Mouse (Mus musculus) thymus, adult 2 months (tissue): Measurements from ENCODE around the gene Lrrc23. TPM values are rescaled to one million over a fixed set of nuclear protein-coding genes. Genes with fewer than 3 reads are reported as not detected.

ENCODE experiments used
- DNase-seq: peaks from one replicate; pipeline ENCODE4 v3.0.0; 2021
- H3K27ac ChIP-seq: fragments of 200-500 bp; 2 replicates; pipeline ENCODE4 v1.5.1; 2012; ENCODE audit warnings: low read length, control low read depth; ENCODE audit not compliant: control insufficient read depth, insufficient read depth
- H3K27me3 ChIP-seq: fragments of 200-500 bp; 2 replicates; pipeline ENCODE4 v1.6.1; 2012; ENCODE audit warnings: mild to moderate bottlenecking, low read length, moderate library complexity, mixed read lengths; ENCODE audit not compliant: control insufficient read depth, insufficient read depth
- H3K36me3 ChIP-seq: fragments of 200-500 bp; 2 replicates; pipeline ENCODE4 v1.6.1; 2012; ENCODE audit warnings: mild to moderate bottlenecking, low read length, moderate library complexity; ENCODE audit not compliant: control insufficient read depth, insufficient read depth
- H3K4me1 ChIP-seq: fragments of 200-500 bp; replicated peaks from 2 replicates; pipeline ENCODE4 v1.6.1; 2012; ENCODE audit warnings: low read length; ENCODE audit not compliant: control insufficient read depth, insufficient read depth
- H3K4me3 ChIP-seq: fragments of 200-500 bp; 2 replicates; pipeline ENCODE4 v1.5.1; 2012; ENCODE audit warnings: mild to moderate bottlenecking, low read length, control low read depth, moderate library complexity; ENCODE audit not compliant: control insufficient read depth, insufficient read depth
- CTCF ChIP-seq: fragments of 200-500 bp; IDR thresholded peaks from 2 replicates; pipeline ENCODE4 v1.5.1; 2012; ENCODE audit warnings: mild to moderate bottlenecking, control low read depth, low read length, moderate library complexity, borderline replicate concordance; ENCODE audit not compliant: control insufficient read depth, poor library complexity, insufficient read depth; ENCODE audit errors: extremely low read depth
- POLR2A ChIP-seq: fragments of 200-500 bp; IDR thresholded peaks from 2 replicates; pipeline ENCODE4 v1.6.1; 2012; ENCODE audit warnings: mild to moderate bottlenecking, low read length, control low read depth, moderate library complexity; ENCODE audit not compliant: control insufficient read depth, poor library complexity, insufficient read depth; ENCODE audit errors: extremely low read depth
- WGBS: fragments of 180-500 bp; shearing (Covaris S2); methylation state at CpG from one replicate; pipeline ENCODE4 v1.1.7; 2018; 5-methylcytosine and 5-hydroxymethylcytosine counted together
- polyA plus RNA-seq: library from polyadenylated mRNA; depleted of rRNA; stranded (reverse); fragments of >200 nt; gene quantifications from 2 replicates; pipeline ENCODE4 v1.2.3, GENCODE M21; 2012

Lrrc23 gene
- polyA plus RNA-seq, 1 experiment = 5.5 TPM

DNA sequence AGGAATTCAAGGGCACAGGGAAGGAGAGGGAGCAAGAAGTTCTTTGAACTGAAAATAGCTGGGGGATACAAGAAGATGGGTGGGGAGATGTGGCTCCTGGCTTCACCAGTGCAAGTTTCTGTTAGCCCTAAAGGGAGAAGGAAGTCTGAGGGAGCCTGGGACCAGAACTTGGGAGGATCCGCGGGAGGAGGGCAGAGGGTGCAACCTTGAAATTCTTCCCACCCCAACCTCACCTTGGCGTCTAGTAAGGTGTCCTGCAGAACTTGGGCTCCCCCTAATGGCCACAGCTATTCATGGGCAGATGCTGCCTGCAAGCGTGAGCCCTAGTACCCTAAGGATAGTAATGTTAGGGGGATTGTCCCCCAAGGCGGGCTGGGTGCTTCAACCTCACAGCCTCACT lies 20.3 kb downstream of the Lrrc23 start:
- peak; percentile 88 for DNase-seq
- Histone ChIP-seq H3K27ac (no peak overlapping the region), H3K4me3 (no peak overlapping the region), H3K36me3 (no peaks in the 10 kb centered on the region), H3K27me3 (no peaks in the 10 kb centered on the region), H3K4me1 (peaks cover 7% of the 10 kb centered on the region; the same call in 1 of the 2 replicates)
- under 1% methylated on average over 5 of the region's 5 CpGs for WGBS
- TF ChIP-seq CTCF (peak; percentile 83), POLR2A (no peak)

DNA sequence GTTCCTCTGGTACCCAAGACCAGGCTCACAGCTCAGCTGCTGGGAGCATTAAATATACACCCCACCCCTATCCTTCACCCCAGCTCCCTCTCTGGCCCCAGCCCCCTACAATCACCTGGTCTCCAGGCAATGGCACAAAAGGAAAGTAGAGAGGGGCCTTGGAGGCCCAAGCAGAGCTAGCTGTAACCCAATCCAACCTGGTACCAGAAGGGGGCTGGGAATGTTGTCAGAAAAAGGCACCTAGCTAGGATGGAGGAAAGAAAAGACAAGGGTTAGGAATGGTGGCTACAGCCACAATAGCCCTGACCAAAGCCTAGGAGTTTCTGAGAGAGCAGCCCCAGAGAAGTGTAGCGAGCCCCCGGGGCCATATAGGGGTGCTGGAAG lies 20.7 kb downstream of the Lrrc23 start:
- TF ChIP-seq CTCF (no peak), POLR2A (no peak)
- Histone ChIP-seq H3K36me3 (no peaks in the 10 kb centered on the region), H3K27me3 (no peaks in the 10 kb centered on the region), H3K4me1 (peaks cover 7% of the 10 kb centered on the region; the same call in 1 of the 2 replicates), H3K27ac (no peak overlapping the region), H3K4me3 (no peak overlapping the region)
- 49% methylated on average over 2 of the region's 2 CpGs for WGBS
- no peak for DNase-seq

DNA sequence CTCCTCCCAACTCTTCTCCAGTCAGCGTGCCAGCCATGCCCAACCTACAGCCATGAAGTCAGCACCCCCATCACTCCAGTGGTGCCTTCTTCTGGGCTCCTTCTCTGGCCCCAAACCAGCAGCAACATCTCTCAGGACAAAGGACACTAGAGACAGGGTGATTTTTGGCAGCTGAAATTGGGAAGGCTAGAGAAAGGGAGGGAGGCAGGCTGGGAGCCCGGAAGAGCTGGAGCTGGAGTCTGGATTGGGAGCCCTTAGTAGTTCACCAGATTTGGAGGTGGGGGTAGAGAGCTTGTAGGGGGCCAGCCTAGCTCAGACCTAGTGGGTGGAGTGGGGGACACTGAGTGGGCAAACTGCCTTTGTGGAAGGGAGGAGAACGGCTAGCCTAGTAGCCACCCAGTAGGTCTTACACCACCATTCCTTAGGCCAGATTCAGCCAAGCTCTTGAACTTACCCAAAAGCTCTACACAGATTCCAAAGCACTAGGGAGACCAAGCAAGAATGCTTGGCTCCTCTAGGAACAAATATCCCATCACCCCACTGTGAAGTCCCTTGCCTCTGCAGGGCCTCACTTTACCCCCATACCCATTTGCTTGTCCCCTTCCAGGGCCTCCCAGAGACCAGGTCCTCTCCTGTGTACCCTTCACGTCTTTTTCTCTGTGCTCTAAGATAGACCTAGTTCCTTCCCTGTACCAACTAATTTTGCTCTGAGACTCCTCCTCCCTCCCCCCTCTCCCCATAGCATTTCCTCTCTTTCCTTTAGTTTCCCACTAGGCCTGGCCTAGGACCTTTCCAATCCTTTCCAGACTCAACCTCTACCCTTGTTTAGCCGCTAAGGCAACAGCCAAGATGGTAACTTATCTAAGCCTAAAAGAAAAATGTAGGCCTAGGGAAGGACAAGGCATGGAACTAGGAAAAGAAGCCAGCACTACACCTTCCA lies 21.3 kb downstream of the Lrrc23 start:
- H3K4me1 ChIP-seq = peaks cover 7% of the 10 kb centered on the region; the same call in 1 of the 2 replicates
- H3K27me3 ChIP-seq = no peaks in the 10 kb centered on the region
- no peak overlapping the region for H3K4me3 ChIP-seq
- 88% methylated on average over 5 of the region's 5 CpGs for WGBS
- TF ChIP-seq CTCF = no peak
- no peak for TF ChIP-seq POLR2A
- no peaks in the 10 kb centered on the region for H3K36me3 ChIP-seq
- no peak overlapping the region for H3K27ac ChIP-seq
- DNase-seq = no peak

DNA sequence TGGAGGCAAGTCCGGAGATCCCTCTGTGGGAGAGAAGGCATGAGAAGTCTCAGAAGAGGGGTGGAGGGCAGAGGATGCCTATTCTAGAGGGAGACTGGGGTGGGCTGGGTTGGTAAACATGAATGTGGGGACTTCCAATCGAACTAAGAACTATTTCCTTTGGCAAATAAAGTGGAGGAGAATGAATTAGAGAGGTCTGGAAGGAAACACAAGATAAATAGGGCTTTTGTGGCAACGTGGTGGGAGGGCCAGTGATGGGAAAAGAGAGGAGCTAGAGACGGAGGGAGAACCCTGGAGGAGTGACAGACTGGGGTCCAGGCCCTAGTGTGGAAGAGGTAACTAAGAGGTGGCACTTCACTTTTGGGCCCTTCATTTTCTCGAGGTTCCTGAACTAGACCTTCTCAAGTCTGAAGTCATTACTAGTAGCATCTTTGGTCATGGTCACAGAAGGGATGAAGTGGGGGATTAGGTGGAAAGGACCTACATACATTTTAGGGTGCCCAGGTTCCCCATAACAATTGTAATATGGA lies 22.1 kb downstream of the Lrrc23 start:
- Histone ChIP-seq H3K27ac (no peak overlapping the region), H3K4me1 (peaks cover 7% of the 10 kb centered on the region; the same call in 1 of the 2 replicates), H3K4me3 (no peak overlapping the region), H3K27me3 (no peaks in the 10 kb centered on the region), H3K36me3 (no peaks in the 10 kb centered on the region)
- WGBS = 52% methylated on average over 5 of the region's 5 CpGs
- TF ChIP-seq POLR2A (no peak), CTCF (no peak)
- no peak for DNase-seq

DNA sequence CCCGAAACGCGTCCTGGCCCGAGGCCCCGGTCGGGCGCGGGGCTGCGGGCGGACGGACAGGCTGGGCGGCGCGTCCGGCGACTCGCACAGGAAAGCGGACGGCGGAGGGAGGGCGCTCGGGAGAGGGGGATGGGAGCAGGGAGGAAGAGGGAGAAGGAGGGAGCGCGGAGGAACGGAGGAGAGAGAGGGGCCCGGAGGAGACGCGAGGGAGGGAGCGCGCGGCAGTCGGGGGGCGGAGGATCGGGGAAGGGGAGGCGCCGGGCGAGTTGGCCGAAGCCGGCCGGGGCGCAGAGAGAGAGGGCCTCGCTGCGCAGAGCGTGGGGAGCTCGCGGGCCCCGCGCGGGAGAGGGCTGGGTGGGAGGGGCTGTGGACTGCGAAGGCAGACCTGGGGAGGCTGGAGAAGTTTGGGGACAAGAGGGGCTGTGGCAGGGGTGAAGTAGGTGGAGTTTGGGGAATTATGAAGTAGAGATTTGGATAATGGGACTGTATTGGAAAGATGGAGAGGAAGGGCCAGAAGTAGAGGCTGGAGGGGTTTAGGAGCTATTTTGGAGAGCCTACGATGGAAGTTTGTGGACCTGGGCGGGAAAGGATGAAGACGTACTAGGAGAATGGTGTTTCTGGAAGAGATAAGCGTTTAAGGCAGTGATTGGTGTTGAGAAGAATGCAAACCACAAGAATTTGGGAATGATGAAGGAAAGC lies 22.7 kb downstream of the Lrrc23 start:
- no peaks in the 10 kb centered on the region for H3K27me3 ChIP-seq
- peak; percentile 58 for DNase-seq
- no peak overlapping the region for H3K27ac ChIP-seq
- peak overlapping the region; percentile 47 for H3K4me3 ChIP-seq
- TF ChIP-seq POLR2A (no peak), CTCF (no peak)
- no peaks in the 10 kb centered on the region for H3K36me3 ChIP-seq
- WGBS = 4% methylated on average over 46 of the region's 54 CpGs
- peaks cover 7% of the 10 kb centered on the region; the same call in 1 of the 2 replicates for H3K4me1 ChIP-seq
